Mouse (Mus musculus): ENCODE results near the gene Cuedc2. TPM values are rescaled to one million over a fixed set of nuclear protein-coding genes. Genes with fewer than 3 reads are reported as not detected.

The Cuedc2 gene
- total and polyA plus RNA-seq, 3 experiments: 251 to 302 (median 297) TPM

GRCm38 (mm10) chr19:46287566-46287965, 50.9 kb downstream of the Cuedc2 start:
- H3K27ac ChIP-seq (ENCODE audit: control insufficient read depth, low read depth, low read length): no peak overlapping the region
- H3K4me3 ChIP-seq (ENCODE audit: control insufficient read depth in 1 of 2, insufficient read depth in 1 of 2, low read depth in 2 of 2, low read length in 2 of 2): no peak overlapping the region
- H3K9me3 ChIP-seq (replicated peaks; ENCODE audit: insufficient read depth, low read length): no peaks in the 10 kb centered on the region
- no peaks in the 10 kb centered on the region for H3K27me3 ChIP-seq (ENCODE audit: control insufficient read depth in 1 of 2, insufficient read depth in 2 of 2, low read length in 2 of 2)
- H3K4me1 ChIP-seq (ENCODE audit: control insufficient read depth in 1 of 2, insufficient read depth in 2 of 2, low read length in 2 of 2): no peaks in the 10 kb centered on the region
- no peaks in the 10 kb centered on the region for H3K79me2 ChIP-seq (ENCODE audit: control insufficient read depth, insufficient read depth, low read length, poor library complexity)
- DNase-seq (ENCODE audit: low read depth, low spot score): no peak
- no peak overlapping the region for H3K9ac ChIP-seq (ENCODE audit: control insufficient read depth, low read depth, low read length, poor library complexity, severe bottlenecking)
- no peaks in the 10 kb centered on the region; a peak in 1 of 4 replicates for H3K36me3 ChIP-seq (ENCODE audit: control insufficient read depth in 1 of 2, insufficient read depth in 2 of 2, low read length in 2 of 2)
- TF ChIP-seq MEF2A (IDR thresholded peaks at IDR 0.05; ENCODE audit: extremely low read depth, insufficient replicate concordance, low read depth, low read length, poor library complexity, severe bottlenecking) (no peak), CHD1 (IDR thresholded peaks at IDR 0.05; ENCODE audit: low read depth, low read length) (no peak), RAD21 (IDR thresholded peaks at IDR 0.05; ENCODE audit: low read depth, low read length) (no peak), TCF12 (IDR thresholded peaks at IDR 0.05; ENCODE audit: low read depth, low read length) (no peak), MAFK (IDR thresholded peaks at IDR 0.05; ENCODE audit: borderline replicate concordance, low read depth, low read length) (no peak), SMC3 (IDR thresholded peaks at IDR 0.05; ENCODE audit: low read depth, low read length) (no peak), MAX (IDR thresholded peaks at IDR 0.05; ENCODE audit: low read length) (no peak)

GRCm38 (mm10) chr19:46286926-46287325, 51.6 kb downstream of the Cuedc2 start:
- Histone ChIP-seq H3K27ac (ENCODE audit: control insufficient read depth, low read depth, low read length) (no peak overlapping the region), H3K9me3 (replicated peaks; ENCODE audit: insufficient read depth, low read length) (no peaks in the 10 kb centered on the region), H3K79me2 (ENCODE audit: control insufficient read depth, insufficient read depth, low read length, poor library complexity) (no peaks in the 10 kb centered on the region), H3K4me1 (ENCODE audit: control insufficient read depth in 1 of 2, insufficient read depth in 2 of 2, low read length in 2 of 2) (no peaks in the 10 kb centered on the region), H3K27me3 (ENCODE audit: control insufficient read depth in 1 of 2, insufficient read depth in 2 of 2, low read length in 2 of 2) (no peaks in the 10 kb centered on the region), H3K9ac (ENCODE audit: control insufficient read depth, low read depth, low read length, poor library complexity, severe bottlenecking) (no peak overlapping the region), H3K36me3 (ENCODE audit: control insufficient read depth in 1 of 2, insufficient read depth in 2 of 2, low read length in 2 of 2) (peaks cover 0 to 2% of the 10 kb centered on the region in 2 experiments; a peak in 2 of 4 replicates), H3K4me3 (ENCODE audit: control insufficient read depth in 1 of 2, insufficient read depth in 1 of 2, low read depth in 2 of 2, low read length in 2 of 2) (no peak overlapping the region)
- TF ChIP-seq ETS1 (IDR thresholded peaks at IDR 0.05; ENCODE audit: low read depth, low read length) (no peak), ZKSCAN1 (IDR thresholded peaks at IDR 0.05; ENCODE audit: low read depth, low read length) (no peak), MAZ (IDR thresholded peaks at IDR 0.05; ENCODE audit: low read depth, low read length) (no peak), RAD21 (IDR thresholded peaks at IDR 0.05; ENCODE audit: low read depth, low read length) (no peak), HCFC1 (IDR thresholded peaks at IDR 0.05; ENCODE audit: low read depth, low read length) (no peak), POLR2A (IDR thresholded peaks at IDR 0.05; ENCODE audit: control insufficient read depth in 1 of 2, insufficient read depth in 1 of 2, low read depth in 1 of 2, low read length in 2 of 2, poor library complexity in 1 of 2) (no peak), RCOR1 (IDR thresholded peaks at IDR 0.05; ENCODE audit: low read depth, low read length) (no peak), CTCF (IDR thresholded peaks at IDR 0.05 in 2 of 3, conservative IDR thresholded peaks at IDR 0.05 in 1 of 3; ENCODE audit: control insufficient read depth in 1 of 3, insufficient read depth in 1 of 3, low read depth in 2 of 3, low read length in 3 of 3, poor library complexity in 1 of 3, severe bottlenecking in 1 of 3) (no peak), ZNF384 (IDR thresholded peaks at IDR 0.05; ENCODE audit: low read depth, low read length) (no peak), TCF12 (IDR thresholded peaks at IDR 0.05; ENCODE audit: low read depth, low read length) (no peak), TAL1 (IDR thresholded peaks at IDR 0.05; ENCODE audit: low read length) (no peak), MYB (IDR thresholded peaks at IDR 0.05; ENCODE audit: low read depth, low read length) (no peak), CHD2 (IDR thresholded peaks at IDR 0.05; ENCODE audit: low read length) (no peak), USF2 (IDR thresholded peaks at IDR 0.05; ENCODE audit: borderline replicate concordance in 1 of 2, insufficient read depth in 1 of 2, low read depth in 1 of 2, low read length in 2 of 2) (no peak)
- DNase-seq (ENCODE audit: low read depth, low spot score): no peak

Measured in MEL (cell line).